Mouse (Mus musculus): ENCODE results near the gene Zfp239. TPM values are rescaled to one million over a fixed set of nuclear protein-coding genes. Genes with fewer than 3 reads are reported as not detected.

The Zfp239 gene
- 8.2 and 8.7 TPM in 2 replicates for polyA plus RNA-seq (2014; fragmentation: Nextera tagmentation; extraction: Ambion mirVana)

DNA sequence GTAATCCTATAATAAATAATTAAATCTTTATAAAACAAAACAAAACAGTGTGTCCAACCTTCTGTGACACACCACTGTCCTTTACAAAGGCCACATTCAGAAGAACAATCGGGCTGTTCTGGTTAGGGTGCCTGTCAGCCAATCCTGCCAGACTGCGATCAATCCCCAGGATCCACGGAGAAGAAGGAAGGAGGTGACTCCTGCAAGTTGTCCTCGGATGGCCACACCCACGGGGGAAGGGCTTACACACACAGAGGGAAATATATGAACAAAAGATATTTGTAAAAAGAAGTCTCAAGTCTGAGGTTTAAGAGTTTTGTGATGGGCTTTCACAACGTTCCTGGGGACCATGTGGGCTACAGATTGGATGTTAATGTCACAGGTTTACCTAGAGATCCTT lies at the start of gene Zfp239:
Gene Zfp239 (plus strand): TSS at position 253 of the 400 bp plus-strand sequence.
- peak within 1 kb of the TSS; percentile 73 for H3K4me3 ChIP-seq (ENCODE audit: low read depth, low read length)
- H3K4me1 ChIP-seq (replicated peaks; ENCODE audit: control insufficient read depth, insufficient read depth, low read length) = 0 out of 2 replicates have a peak, but pooled peaks cover 4% of the 10 kb centered on the region
- no peaks in the 10 kb centered on the region for H3K27me3 ChIP-seq (replicated peaks; ENCODE audit: control insufficient read depth, insufficient read depth, low read length)
- H3K9ac ChIP-seq (ENCODE audit: low read depth, low read length) = peak within 1 kb of the TSS; percentile 68
- 61% methylated on average over 6 of the region's 6 CpGs for WGBS
- no peak for DNase-seq (ENCODE audit: low spot score)
- no peaks in the 10 kb centered on the region for H3K9me3 ChIP-seq (ENCODE audit: control insufficient read depth, low read length)
- H3K27ac ChIP-seq (ENCODE audit: low read depth, low read length) = no peak within 1 kb of the TSS
- H3K36me3 ChIP-seq (ENCODE audit: control insufficient read depth, insufficient read depth, low read length) = no peaks in the 10 kb centered on the region
- peak within 1 kb of the TSS; percentile 97 for H3K4me2 ChIP-seq
- 0 out of 2 replicates have a peak, but pooled peaks have one; percentile 35 for ATAC-seq (replicated peaks; ENCODE audit: low FRiP score)

DNA sequence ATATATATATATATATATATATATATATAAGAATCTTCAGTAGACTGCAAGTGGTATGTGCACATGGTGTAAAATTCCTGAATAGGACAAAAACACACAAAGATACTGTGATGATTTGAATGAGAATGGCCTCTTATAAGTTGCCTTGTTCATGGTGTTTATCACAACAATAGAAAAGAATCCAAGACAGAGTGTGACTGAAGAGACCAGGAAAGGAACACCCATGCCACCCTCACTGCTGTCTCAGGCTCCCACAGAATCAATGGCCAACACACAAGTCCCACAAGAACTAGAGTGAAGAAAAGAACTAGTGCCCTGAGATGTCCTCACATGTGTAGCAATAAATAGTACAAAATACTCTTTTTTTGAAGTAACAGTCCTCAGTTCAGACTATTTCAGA lies 47.2 kb upstream of the Zfp239 start:
- Histone ChIP-seq H3K4me2 (no peak overlapping the region), H3K36me3 (ENCODE audit: control insufficient read depth, insufficient read depth, low read length) (no peaks in the 10 kb centered on the region), H3K27me3 (replicated peaks; ENCODE audit: control insufficient read depth, insufficient read depth, low read length) (no peaks in the 10 kb centered on the region), H3K4me1 (replicated peaks; ENCODE audit: control insufficient read depth, insufficient read depth, low read length) (no peaks in the 10 kb centered on the region), H3K9ac (ENCODE audit: low read depth, low read length) (no peak overlapping the region), H3K4me3 (ENCODE audit: low read depth, low read length) (no peak overlapping the region), H3K9me3 (ENCODE audit: control insufficient read depth, low read length) (no peaks in the 10 kb centered on the region), H3K27ac (ENCODE audit: low read depth, low read length) (no peak overlapping the region)
- ATAC-seq (replicated peaks; ENCODE audit: low FRiP score) = no peak
- no peak for DNase-seq (ENCODE audit: low spot score)

DNA sequence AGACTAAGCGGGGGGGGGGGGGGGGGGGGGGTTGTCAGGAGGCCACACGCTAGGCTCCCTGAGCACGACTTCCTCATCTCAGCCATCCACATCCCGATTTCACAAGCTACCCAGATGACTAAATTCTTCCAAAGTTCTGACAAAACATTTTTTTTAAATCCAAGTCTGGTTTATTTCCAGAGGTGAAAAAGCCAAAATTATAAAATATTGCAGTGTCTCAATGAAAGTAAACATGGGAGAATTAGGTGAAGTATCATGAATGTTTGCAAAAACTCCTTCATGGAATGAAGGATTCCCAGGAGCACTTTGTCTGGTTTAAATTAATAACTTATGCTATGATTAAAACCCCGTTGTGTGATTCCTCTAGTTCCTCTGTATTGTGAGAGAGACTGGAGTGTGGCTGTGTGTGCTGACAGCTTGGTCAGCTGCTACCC lies 44.8 kb upstream of the Zfp239 start:
- Histone ChIP-seq H3K27ac (ENCODE audit: low read depth, low read length) (no peak overlapping the region), H3K4me1 (replicated peaks; ENCODE audit: control insufficient read depth, insufficient read depth, low read length) (no peaks in the 10 kb centered on the region), H3K36me3 (ENCODE audit: control insufficient read depth, insufficient read depth, low read length) (no peaks in the 10 kb centered on the region), H3K4me2 (no peak overlapping the region), H3K4me3 (ENCODE audit: low read depth, low read length) (no peak overlapping the region), H3K9me3 (ENCODE audit: control insufficient read depth, low read length) (no peaks in the 10 kb centered on the region), H3K9ac (ENCODE audit: low read depth, low read length) (no peak overlapping the region), H3K27me3 (replicated peaks; ENCODE audit: control insufficient read depth, insufficient read depth, low read length) (no peaks in the 10 kb centered on the region)
- no peak for DNase-seq (ENCODE audit: low spot score)
- WGBS = 66% methylated on average over 4 of the region's 5 CpGs
- no peak for ATAC-seq (replicated peaks; ENCODE audit: low FRiP score)

DNA sequence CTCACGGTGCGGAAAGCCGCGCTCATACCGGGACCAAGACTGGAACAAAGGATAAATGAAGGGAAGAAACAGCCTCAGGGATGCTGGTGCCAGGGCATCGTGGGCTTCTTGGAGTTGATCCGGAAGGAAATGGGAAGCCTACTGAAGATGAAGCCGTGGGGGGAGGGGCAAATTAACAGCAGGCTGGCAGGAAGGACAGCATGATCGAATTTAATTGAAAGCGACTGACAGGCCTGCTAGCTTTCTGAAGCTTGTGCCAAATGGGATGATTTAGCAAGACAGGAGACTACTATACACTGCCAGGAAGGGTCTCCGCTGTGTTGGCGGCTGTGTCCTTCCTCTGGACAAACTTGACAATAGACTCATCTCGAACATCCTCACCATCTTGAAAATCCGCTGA lies 41.6 kb upstream of the Zfp239 start:
- DNase-seq (ENCODE audit: low spot score) (no peak), ATAC-seq (replicated peaks; ENCODE audit: low FRiP score) (no peak)
- no peak overlapping the region for H3K4me3 ChIP-seq (ENCODE audit: low read depth, low read length)
- H3K27ac ChIP-seq (ENCODE audit: low read depth, low read length) = no peak overlapping the region
- no peak overlapping the region for H3K9ac ChIP-seq (ENCODE audit: low read depth, low read length)
- H3K36me3 ChIP-seq (ENCODE audit: control insufficient read depth, insufficient read depth, low read length) = no peaks in the 10 kb centered on the region
- no peaks in the 10 kb centered on the region for H3K9me3 ChIP-seq (ENCODE audit: control insufficient read depth, low read length)
- H3K4me2 ChIP-seq = no peak overlapping the region
- 81% methylated on average over 14 of the region's 14 CpGs for WGBS
- no peaks in the 10 kb centered on the region; the same call in 1 of the 2 replicates for H3K27me3 ChIP-seq (replicated peaks; ENCODE audit: control insufficient read depth, insufficient read depth, low read length)
- no peaks in the 10 kb centered on the region for H3K4me1 ChIP-seq (replicated peaks; ENCODE audit: control insufficient read depth, insufficient read depth, low read length)

DNA sequence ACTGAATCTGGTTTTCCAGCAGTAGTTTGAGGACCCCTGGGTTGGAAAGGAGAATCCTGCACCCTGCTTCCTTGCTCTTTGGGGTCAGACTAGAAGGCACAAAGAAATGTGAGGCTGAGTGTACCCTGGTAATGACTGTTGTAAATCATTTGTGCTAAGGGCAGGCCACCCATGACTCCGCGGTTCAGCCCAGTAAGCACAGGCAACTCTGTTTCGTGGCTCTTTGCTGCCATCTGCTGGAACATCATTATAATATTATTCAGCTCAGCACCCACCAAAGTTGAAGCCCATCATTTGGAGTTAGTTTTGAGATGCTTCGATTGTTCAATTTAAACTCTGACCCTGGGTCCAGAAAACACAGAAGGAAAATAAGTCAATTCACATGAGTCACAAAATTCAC lies 36.5 kb upstream of the Zfp239 start:
- 16% methylated on average over 4 of the region's 4 CpGs for WGBS
- Histone ChIP-seq H3K27ac (ENCODE audit: low read depth, low read length) (no peak overlapping the region), H3K9me3 (ENCODE audit: control insufficient read depth, low read length) (no peaks in the 10 kb centered on the region), H3K4me2 (no peak overlapping the region), H3K4me3 (ENCODE audit: low read depth, low read length) (no peak overlapping the region), H3K27me3 (replicated peaks; ENCODE audit: control insufficient read depth, insufficient read depth, low read length) (no peaks in the 10 kb centered on the region; the same call in 1 of the 2 replicates), H3K9ac (ENCODE audit: low read depth, low read length) (no peak overlapping the region), H3K36me3 (ENCODE audit: control insufficient read depth, insufficient read depth, low read length) (no peaks in the 10 kb centered on the region), H3K4me1 (replicated peaks; ENCODE audit: control insufficient read depth, insufficient read depth, low read length) (no peaks in the 10 kb centered on the region)
- DNase-seq (ENCODE audit: low spot score) (peak; percentile 53), ATAC-seq (replicated peaks; ENCODE audit: low FRiP score) (no peak; the same call in 1 of the 2 replicates)

DNA sequence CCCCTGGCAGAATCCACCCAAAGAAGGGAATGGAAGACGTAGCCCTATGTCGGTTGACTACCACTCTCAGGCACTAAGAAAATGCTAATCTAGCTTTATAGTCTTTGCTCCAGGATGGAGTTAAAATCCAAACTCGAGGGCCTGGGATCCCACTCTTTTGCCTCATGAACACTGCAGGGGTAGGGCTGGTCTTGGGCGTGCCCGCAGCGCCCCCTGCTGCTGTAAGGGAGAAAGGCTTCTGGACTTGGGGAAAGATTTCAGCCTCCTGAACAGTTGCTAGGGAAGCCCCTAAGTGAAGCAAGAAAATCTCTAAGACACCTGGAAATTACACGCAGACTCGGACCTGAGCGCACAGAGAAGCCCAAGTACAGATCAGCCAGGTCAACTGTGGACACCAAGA lies 33.6 kb upstream of the Zfp239 start:
- ATAC-seq (replicated peaks; ENCODE audit: low FRiP score) (no peak), DNase-seq (ENCODE audit: low spot score) (peak; percentile 75)
- H3K27me3 ChIP-seq (replicated peaks; ENCODE audit: control insufficient read depth, insufficient read depth, low read length) = no peaks in the 10 kb centered on the region; the same call in 1 of the 2 replicates
- H3K27ac ChIP-seq (ENCODE audit: low read depth, low read length) = no peak overlapping the region
- no peaks in the 10 kb centered on the region for H3K36me3 ChIP-seq (ENCODE audit: control insufficient read depth, insufficient read depth, low read length)
- no peaks in the 10 kb centered on the region for H3K4me1 ChIP-seq (replicated peaks; ENCODE audit: control insufficient read depth, insufficient read depth, low read length)
- H3K4me3 ChIP-seq (ENCODE audit: low read depth, low read length) = no peak overlapping the region
- H3K9me3 ChIP-seq (ENCODE audit: control insufficient read depth, low read length) = no peaks in the 10 kb centered on the region
- no peak overlapping the region for H3K9ac ChIP-seq (ENCODE audit: low read depth, low read length)
- H3K4me2 ChIP-seq = no peak overlapping the region
- WGBS = 16% methylated on average over 9 of the region's 9 CpGs

DNA sequence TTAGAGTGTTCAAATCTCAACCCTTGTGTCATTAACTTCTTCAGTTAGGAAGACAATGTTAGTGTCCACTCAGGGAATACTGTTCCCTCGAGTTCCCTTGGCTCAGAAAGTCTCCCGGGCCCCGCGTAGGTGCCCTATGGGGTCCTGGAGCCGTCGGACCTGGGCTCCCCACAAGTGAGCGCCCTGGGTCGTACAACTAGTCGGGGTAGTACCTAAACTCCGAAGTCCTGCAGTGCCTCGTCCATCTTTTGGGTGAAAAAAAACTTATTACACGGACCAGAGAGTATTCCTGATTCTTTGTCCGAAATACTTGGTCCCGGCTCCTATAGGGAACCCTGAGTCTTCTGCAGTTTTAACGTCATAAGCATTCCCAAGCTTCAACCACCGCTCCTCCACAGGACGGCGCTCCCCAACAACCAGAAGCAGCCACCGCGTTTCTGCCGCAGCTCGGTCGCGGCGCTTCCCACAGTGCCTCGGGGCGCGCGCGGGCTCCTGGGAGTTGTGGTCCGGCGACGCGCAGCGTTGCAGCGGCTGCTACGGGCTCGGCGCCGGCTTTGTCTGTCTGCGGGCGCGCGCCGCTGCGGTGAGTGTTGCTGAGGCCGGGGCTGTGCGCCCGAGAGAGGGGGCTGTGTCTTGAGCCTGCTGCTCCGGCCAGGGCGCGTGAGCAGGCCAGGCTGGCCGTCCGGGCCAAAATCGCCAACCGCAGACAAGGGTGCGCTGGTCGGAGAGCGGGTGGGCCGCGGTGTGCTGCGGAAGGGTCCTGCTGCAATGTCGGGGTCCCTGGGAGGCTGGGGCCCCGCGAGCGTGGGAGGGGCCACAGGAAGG lies 21.0 kb upstream of the Zfp239 start, which contains the start of gene Zfp637:
Gene Zfp637 (plus strand): TSS at position 495 of the 825 bp plus-strand sequence.
- peak within 1 kb of the TSS; percentile 89 for H3K4me2 ChIP-seq
- DNase-seq (ENCODE audit: low spot score) = peak; percentile 92
- H3K36me3 ChIP-seq (ENCODE audit: control insufficient read depth, insufficient read depth, low read length) = peaks cover 16% of the 10 kb centered on the region
- no peaks in the 10 kb centered on the region for H3K27me3 ChIP-seq (replicated peaks; ENCODE audit: control insufficient read depth, insufficient read depth, low read length)
- peak within 1 kb of the TSS; percentile 97 for H3K9ac ChIP-seq (ENCODE audit: low read depth, low read length)
- no peaks in the 10 kb centered on the region for H3K9me3 ChIP-seq (ENCODE audit: control insufficient read depth, low read length)
- peak within 1 kb of the TSS; percentile 82 for H3K4me3 ChIP-seq (ENCODE audit: low read depth, low read length)
- H3K4me1 ChIP-seq (replicated peaks; ENCODE audit: control insufficient read depth, insufficient read depth, low read length) = peaks cover 17% of the 10 kb centered on the region
- WGBS = under 1% methylated on average over 66 of the region's 66 CpGs
- peak; percentile 91 for ATAC-seq (replicated peaks; ENCODE audit: low FRiP score)
- H3K27ac ChIP-seq (ENCODE audit: low read depth, low read length) = peak within 1 kb of the TSS; percentile 81

DNA sequence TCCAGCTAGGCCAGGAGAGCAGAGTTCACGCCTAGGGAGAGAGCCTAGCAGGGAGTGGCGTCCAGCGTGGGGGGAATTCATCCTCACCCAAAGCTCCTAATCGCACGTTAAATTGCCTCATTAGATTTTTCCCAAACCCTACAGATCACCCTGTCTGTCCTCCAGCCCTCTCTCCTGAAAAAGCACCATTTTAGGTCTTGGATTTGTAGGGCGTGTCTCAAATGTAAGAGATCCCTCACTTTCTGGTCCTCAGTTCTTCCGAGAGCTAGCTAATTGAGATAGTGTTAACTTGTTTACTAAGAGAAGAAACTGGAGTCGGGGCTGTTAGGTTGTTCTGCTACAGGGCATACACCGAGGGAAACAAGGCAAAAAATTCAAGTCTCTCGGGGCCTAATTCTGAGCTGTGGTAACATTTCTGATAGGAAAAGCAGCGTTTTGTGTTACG lies 20.4 kb upstream of the Zfp239 start:
- DNase-seq (ENCODE audit: low spot score) (no peak), ATAC-seq (replicated peaks; ENCODE audit: low FRiP score) (peak; percentile 69)
- Histone ChIP-seq H3K9me3 (ENCODE audit: control insufficient read depth, low read length) (no peaks in the 10 kb centered on the region), H3K27me3 (replicated peaks; ENCODE audit: control insufficient read depth, insufficient read depth, low read length) (no peaks in the 10 kb centered on the region), H3K4me3 (ENCODE audit: low read depth, low read length) (peak overlapping the region; percentile 82), H3K4me1 (replicated peaks; ENCODE audit: control insufficient read depth, insufficient read depth, low read length) (peaks cover 17% of the 10 kb centered on the region), H3K4me2 (peak overlapping the region; percentile 89), H3K27ac (ENCODE audit: low read depth, low read length) (peak overlapping the region; percentile 81), H3K9ac (ENCODE audit: low read depth, low read length) (peak overlapping the region; percentile 97), H3K36me3 (ENCODE audit: control insufficient read depth, insufficient read depth, low read length) (peaks cover 16% of the 10 kb centered on the region)
- 7% methylated on average over 12 of the region's 12 CpGs for WGBS
